Mouse (Mus musculus): Measurements from ENCODE around the gene Txndc8. TPM values are rescaled to one million over a fixed set of nuclear protein-coding genes. Genes with fewer than 3 reads are reported as not detected.

The Txndc8 gene
- polyA plus RNA-seq, 1 experiment from 2014 or later: not detected

GRCm38 (mm10) chr4:57934181-57934580 is 74.7 kb downstream of the Txndc8 start:
- 76% methylated on average over 5 of the region's 5 CpGs for WGBS
- Histone ChIP-seq H3K36me3 (ENCODE audit: control insufficient read depth, insufficient read depth, low read length) (no peaks in the 10 kb centered on the region), H3K4me3 (ENCODE audit: low read depth, low read length) (no peak overlapping the region), H3K9ac (ENCODE audit: low read length) (no peak overlapping the region), H3K4me2 (ENCODE audit: low read length) (no peak overlapping the region), H3K9me3 (ENCODE audit: control insufficient read depth, low read length) (no peaks in the 10 kb centered on the region; the same call in 1 of the 2 replicates), H3K27ac (ENCODE audit: low read depth) (no peak overlapping the region), H3K4me1 (replicated peaks; ENCODE audit: control insufficient read depth, insufficient read depth, low read length) (no peaks in the 10 kb centered on the region), H3K27me3 (replicated peaks; ENCODE audit: control insufficient read depth, insufficient read depth, low read length) (no peaks in the 10 kb centered on the region)
- ATAC-seq (replicated peaks; ENCODE audit: low FRiP score, low TSS enrichment, low read depth): no peak
- no peak for DNase-seq (ENCODE audit: low spot score)

Other genes with a start within 250 kb of the Txndc8 start
- gene D630039A03Rik, start 92.8 kb downstream of the Txndc8 start, polyA plus RNA-seq (2014; fragmentation: Nextera tagmentation; extraction: Ambion mirVana): 5.7 and 6.1 TPM in 2 replicates
- 551 and 575 TPM in 2 replicates for gene Txn1, start 52.7 kb downstream of the Txndc8 start, polyA plus RNA-seq (2014; fragmentation: Nextera tagmentation; extraction: Ambion mirVana)
- 9.5 and 10.4 TPM in 2 replicates for gene Svep1, start 197.7 kb upstream of the Txndc8 start, polyA plus RNA-seq (2014; fragmentation: Nextera tagmentation; extraction: Ambion mirVana)

Measured in intestine, embryonic 14.5 days (tissue).